Comparison of ENCODE assay signal across 8 mouse cellular contexts in the genomic region with DNA sequence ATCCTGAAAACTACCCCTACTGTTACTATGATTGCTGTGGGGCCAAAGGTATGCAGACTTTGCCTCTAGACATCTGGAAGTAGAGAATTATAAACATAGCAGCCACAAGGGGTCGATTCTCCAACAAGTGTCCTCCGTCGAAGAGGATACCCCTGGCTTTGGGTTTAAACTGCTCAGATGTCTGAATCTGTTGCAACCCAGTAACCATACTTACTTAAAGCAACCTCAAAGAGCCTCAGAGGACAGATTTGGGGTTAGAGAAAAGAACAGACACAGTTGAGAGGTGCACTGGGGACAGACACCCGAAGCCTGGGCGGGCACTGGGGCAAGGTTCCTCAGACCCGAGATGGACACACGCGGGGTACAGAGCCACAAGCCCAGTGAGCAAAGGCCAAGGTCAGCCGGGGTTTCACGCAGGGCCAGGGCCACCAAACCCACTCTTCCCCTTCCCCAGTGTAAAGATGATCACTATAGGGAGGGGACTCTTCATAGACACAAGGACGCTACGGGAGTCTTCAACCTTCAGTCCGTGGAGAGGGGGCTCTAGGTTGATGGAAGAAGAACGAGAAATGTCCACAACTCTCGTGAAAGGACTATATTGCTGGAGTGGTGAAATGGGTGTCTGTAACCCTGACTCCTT. TPM values are rescaled to one million over a fixed set of nuclear protein-coding genes. Genes with fewer than 3 reads are reported as not detected.
DNase-seq lines count a peak whose midpoint lies in the region; ATAC-seq and TF ChIP-seq lines count a peak whose summit lies in the region.

No protein-coding gene starts in this region.

- H3K4me3 ChIP-seq in bone marrow macrophage, adult 2 months (ENCODE audit: insufficient read depth, low read length), result peak overlapping the region; percentile 98
- H3K4me3 ChIP-seq in kidney, postnatal 0 days (replicated peaks; ENCODE audit: low read depth, low read length), result peak overlapping the region; percentile 65
- peak overlapping the region; percentile 95 for H3K4me3 ChIP-seq in thymus, adult 2 months (ENCODE audit: control insufficient read depth, insufficient read depth, low read length)

- H3K27ac ChIP-seq in bone marrow macrophage, adult 2 months (ENCODE audit: insufficient read depth, low read depth, low read length), result no peak overlapping the region
- peak overlapping the region; percentile 82 for H3K27ac ChIP-seq in kidney, postnatal 0 days
- no peak overlapping the region for H3K27ac ChIP-seq in thymus, adult 2 months (ENCODE audit: control insufficient read depth, insufficient read depth, low read length)

- ATAC-seq in granulocyte monocyte progenitor cell, adult 5-6 weeks (replicated peaks; ENCODE audit: poor library complexity, severe bottlenecking), result peak; percentile 17
- ATAC-seq in kidney, postnatal 0 days (replicated peaks; ENCODE audit: low FRiP score, low read depth), result no peak
- 0 out of 2 replicates have a peak, but pooled peaks have one; percentile 12 for ATAC-seq in megakaryocyte-erythroid progenitor cell, adult 5-6 weeks (replicated peaks; ENCODE audit: low FRiP score, low TSS enrichment, poor library complexity, severe bottlenecking)

- peaks cover 24% of the 10 kb centered on the region for H3K4me1 ChIP-seq in bone marrow macrophage, adult 2 months (ENCODE audit: control insufficient read depth, insufficient read depth, low read length)
- H3K4me1 ChIP-seq in kidney, postnatal 0 days (replicated peaks; ENCODE audit: insufficient read depth, low read length), result peaks cover 8% of the 10 kb centered on the region
- H3K4me1 ChIP-seq in thymus, adult 2 months (replicated peaks; ENCODE audit: control insufficient read depth, insufficient read depth, low read length), result peaks cover 12% of the 10 kb centered on the region

- peak; percentile 54 for DNase-seq in adrenal gland, postnatal 10 days
- no peak for DNase-seq in adrenal gland, postnatal 25 days
- peak; percentile 84 for DNase-seq in kidney, postnatal 0 days (ENCODE audit: low spot score)
- DNase-seq in thymus, adult 2 months, result peak; percentile 19
- DNase-seq in layer of hippocampus, postnatal 14 days (ENCODE audit: low spot score in 2 of 2), result no peak

- H3K36me3 ChIP-seq in kidney, postnatal 0 days (ENCODE audit: insufficient read depth, low read length), result no peaks in the 10 kb centered on the region
- H3K36me3 ChIP-seq in thymus, adult 2 months (ENCODE audit: control insufficient read depth, insufficient read depth, low read length), result no peaks in the 10 kb centered on the region

- no peaks in the 10 kb centered on the region for H3K27me3 ChIP-seq in kidney, postnatal 0 days (ENCODE audit: insufficient read depth, low read length)
- no peaks in the 10 kb centered on the region for H3K27me3 ChIP-seq in thymus, adult 2 months (ENCODE audit: control insufficient read depth, insufficient read depth, low read length)

- TF ChIP-seq CTCF in bone marrow macrophage, adult 2 months (IDR thresholded peaks at IDR 0.05; ENCODE audit: low read depth, low read length), result no peak
- peak; percentile 51 for TF ChIP-seq CTCF in kidney, postnatal 0 days (IDR thresholded peaks at IDR 0.05; ENCODE audit: low read depth)
- TF ChIP-seq CTCF in thymus, adult 2 months (IDR thresholded peaks at IDR 0.05; ENCODE audit: borderline replicate concordance, control insufficient read depth, extremely low read depth, insufficient read depth, low read length, poor library complexity), result no peak

- no peak for TF ChIP-seq POLR2A in bone marrow macrophage, adult 2 months (IDR thresholded peaks at IDR 0.05; ENCODE audit: borderline replicate concordance, low read depth, low read length)
- TF ChIP-seq POLR2A in thymus, adult 2 months (IDR thresholded peaks at IDR 0.05; ENCODE audit: control insufficient read depth, extremely low read depth, insufficient read depth, low read length, poor library complexity), result no peak

- H3K9me3 ChIP-seq in kidney, postnatal 0 days (replicated peaks; ENCODE audit: low read length), result no peaks in the 10 kb centered on the region

- H3K9ac ChIP-seq in kidney, postnatal 0 days (ENCODE audit: low read depth, low read length), result peak overlapping the region; percentile 92

- H3K4me2 ChIP-seq in kidney, postnatal 0 days (ENCODE audit: low read length), result peak overlapping the region; percentile 94

- 28% methylated on average over 15 of the region's 15 CpGs for WGBS in kidney, postnatal 0 days
- 11% methylated on average over 15 of the region's 15 CpGs for WGBS in thymus, adult 2 months

RNA-seq across cellular contexts. Expression of a gene that starts 1.1 kb away (rescaled TPM):
- 100 to 1,000 TPM; 100 to 108 TPM for total RNA-seq in adrenal gland, postnatal 10 days (2021)
- 127 and 144 TPM in 2 replicates for total RNA-seq in adrenal gland, postnatal 25 days (2021)
- 20.8 and 24.0 TPM in 2 replicates for polyA plus RNA-seq in bone marrow macrophage, adult 2 months (2012; ENCODE audit: insufficient read depth, insufficient read length, missing spikeins)
- total RNA-seq in granulocyte monocyte progenitor cell, adult 5-6 weeks (2014; fragmentation: Nextera tagmentation), result 24.1 and 27.3 TPM in 2 replicates
- total RNA-seq in granulocyte monocyte progenitor cell, adult 5-6 weeks (2017), result 12.2 and 12.3 TPM in 2 replicates
- polyA plus RNA-seq in kidney, postnatal 0 days (2015; fragmentation: Nextera tagmentation; extraction: Ambion mirVana), result 26.5 and 27.2 TPM in 2 replicates
- total RNA-seq in megakaryocyte-erythroid progenitor cell, adult 5-6 weeks (2014; fragmentation: Nextera tagmentation), result 14.1 and 24.9 TPM in 2 replicates
- total RNA-seq in megakaryocyte-erythroid progenitor cell, adult 5-6 weeks (2017), result 6.1 and 11.5 TPM in 2 replicates
- 22.0 and 26.3 TPM in 2 replicates for polyA plus RNA-seq in thymus, adult 2 months (2012; rRNA removed)
- 10 to 100 TPM; 47.2 to 54.2 TPM for total RNA-seq in layer of hippocampus, postnatal 14 days (2021)

Comparison
In these comparisons a context has a peak if more than half of its experiments do, and no peak if none do; other contexts are left out.
1. DNase-seq: peak in adrenal gland, postnatal 10 days (single experiment), kidney, postnatal 0 days (single experiment) and thymus, adult 2 months (single experiment); none in adrenal gland, postnatal 25 days (single experiment) and layer of hippocampus, postnatal 14 days (0 of 2).
2. Peak in every context shown above with its lines, with median percentiles within 50 percentile points of each other: H3K4me3 ChIP-seq.